Mouse (Mus musculus) ES-E14 (cell line): ENCODE results near the gene Flnb.

Experiments
- CHD2 ChIP-seq: IDR thresholded peaks from 2 replicates; pipeline ENCODE4 v1.6.1; 2014; ENCODE audit warnings: mild to moderate bottlenecking, low read depth, low read length, inconsistent platforms
- HCFC1 ChIP-seq: IDR thresholded peaks from 2 replicates; pipeline ENCODE4 v1.6.1; 2012; ENCODE audit warnings: low read length, inconsistent platforms, borderline replicate concordance; ENCODE audit not compliant: insufficient read depth
- MAFK ChIP-seq: IDR thresholded peaks from 2 replicates; pipeline ENCODE4 v1.6.1; 2014; ENCODE audit warnings: mild to moderate bottlenecking, low read depth, low read length, inconsistent platforms; ENCODE audit not compliant: insufficient read depth
- ZNF384 ChIP-seq: IDR thresholded peaks from 2 replicates; pipeline ENCODE4 v1.6.1; 2012; ENCODE audit warnings: low read depth, low read length, inconsistent platforms

DNA sequence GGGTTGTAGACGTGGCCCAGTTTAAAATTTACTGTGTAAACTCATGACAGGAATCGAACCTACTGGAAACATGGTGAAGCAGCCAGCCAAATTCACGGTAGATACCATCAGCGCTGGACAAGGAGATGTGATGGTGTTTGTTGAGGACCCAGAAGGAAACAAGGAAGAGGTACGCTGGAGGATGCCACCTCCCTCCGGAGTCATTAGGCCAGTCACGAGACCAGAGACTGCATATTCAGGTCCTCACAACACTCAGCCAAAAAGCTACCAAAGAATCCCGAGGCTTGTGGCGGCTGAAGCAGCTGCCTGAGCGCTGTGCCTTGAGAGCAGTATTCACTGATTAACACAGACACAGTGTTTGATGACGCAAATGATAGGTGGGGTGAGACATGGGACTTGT is 63.8 kb downstream of the Flnb start:
- no peak for TF ChIP-seq CHD2
- TF ChIP-seq MAFK, result no peak
- no peak for TF ChIP-seq ZNF384
- TF ChIP-seq HCFC1, result no peak
